Mouse (Mus musculus): ENCODE data around the gene Hmcn2. TPM values are rescaled to one million over a fixed set of nuclear protein-coding genes. Genes with fewer than 3 reads are reported as not detected.

Gene Hmcn2
- polyA plus RNA-seq, 1 experiment: 4.1 TPM

- Histone ChIP-seq H3K79me2 (ENCODE audit: control insufficient read depth, insufficient read depth) (peaks cover 59% of the 10 kb centered on the region), H3K4me3 (ENCODE audit: insufficient read depth, poor library complexity, severe bottlenecking) (no peak overlapping the region), H3ac (ENCODE audit: control insufficient read depth, insufficient read length, low read depth) (no peak overlapping the region), H3K36me3 (ENCODE audit: control insufficient read depth, insufficient read depth) (peaks cover 22% of the 10 kb centered on the region), H3K79me3 (ENCODE audit: low read depth) (peaks cover 35% of the 10 kb centered on the region), H3K27me3 (ENCODE audit: control insufficient read depth, insufficient read depth, insufficient read length) (no peaks in the 10 kb centered on the region)
- no peak for TF ChIP-seq MAX (IDR thresholded peaks at IDR 0.05)
- no peak for TF ChIP-seq FOSL1 (IDR thresholded peaks at IDR 0.05; ENCODE audit: insufficient read depth, low read length, poor library complexity, severe bottlenecking)
- TF ChIP-seq CTCF (IDR thresholded peaks at IDR 0.05; ENCODE audit: control insufficient read depth, insufficient read depth, insufficient read length): no peak
- TF ChIP-seq MYOG (IDR thresholded peaks at IDR 0.05; ENCODE audit: control insufficient read depth, extremely low read depth, insufficient read length): no peak
- no peak for TF ChIP-seq CEBPB (IDR thresholded peaks at IDR 0.05; ENCODE audit: low read depth)
- TF ChIP-seq MYOD1 (IDR thresholded peaks at IDR 0.05; ENCODE audit: control insufficient read depth, insufficient read length, low read depth): no peak
- no peak for TF ChIP-seq USF1 (IDR thresholded peaks at IDR 0.05; ENCODE audit: low read depth)
Observed at GRCm38 (mm10) chr2:31270470-31270869, 43.7 kb upstream of the Hmcn2 start.

GRCm38 (mm10) chr2:31271071-31271470 is 43.1 kb upstream of the Hmcn2 start:
- Histone ChIP-seq H3K79me3 (ENCODE audit: low read depth) (peaks cover 31% of the 10 kb centered on the region), H3K79me2 (ENCODE audit: control insufficient read depth, insufficient read depth) (peaks cover 53% of the 10 kb centered on the region), H3K36me3 (ENCODE audit: control insufficient read depth, insufficient read depth) (peaks cover 25% of the 10 kb centered on the region), H3K27me3 (ENCODE audit: control insufficient read depth, insufficient read depth, insufficient read length) (no peaks in the 10 kb centered on the region), H3ac (ENCODE audit: control insufficient read depth, insufficient read length, low read depth) (no peak overlapping the region), H3K4me3 (ENCODE audit: insufficient read depth, poor library complexity, severe bottlenecking) (no peak overlapping the region)
- no peak for TF ChIP-seq CEBPB (IDR thresholded peaks at IDR 0.05; ENCODE audit: low read depth)
- TF ChIP-seq CTCF (IDR thresholded peaks at IDR 0.05; ENCODE audit: control insufficient read depth, insufficient read depth, insufficient read length): peak; percentile 3

GRCm38 (mm10) chr2:31274993-31275392 is 39.2 kb upstream of the Hmcn2 start:
- Histone ChIP-seq H3K79me3 (ENCODE audit: low read depth) (peaks cover 4% of the 10 kb centered on the region), H3ac (ENCODE audit: control insufficient read depth, insufficient read length, low read depth) (no peak overlapping the region), H3K79me2 (ENCODE audit: control insufficient read depth, insufficient read depth) (peaks cover 14% of the 10 kb centered on the region), H3K27me3 (ENCODE audit: control insufficient read depth, insufficient read depth, insufficient read length) (no peaks in the 10 kb centered on the region), H3K36me3 (ENCODE audit: control insufficient read depth, insufficient read depth) (peaks cover 33% of the 10 kb centered on the region), H3K4me3 (ENCODE audit: insufficient read depth, poor library complexity, severe bottlenecking) (no peak overlapping the region)
- TF ChIP-seq USF1 (IDR thresholded peaks at IDR 0.05; ENCODE audit: low read depth) (no peak), MYOD1 (IDR thresholded peaks at IDR 0.05; ENCODE audit: control insufficient read depth, insufficient read length, low read depth) (no peak), MYOG (IDR thresholded peaks at IDR 0.05; ENCODE audit: control insufficient read depth, extremely low read depth, insufficient read length) (no peak), MAX (IDR thresholded peaks at IDR 0.05) (no peak), CTCF (IDR thresholded peaks at IDR 0.05; ENCODE audit: control insufficient read depth, insufficient read depth, insufficient read length) (no peak), CEBPB (IDR thresholded peaks at IDR 0.05; ENCODE audit: low read depth) (no peak), FOSL1 (IDR thresholded peaks at IDR 0.05; ENCODE audit: insufficient read depth, low read length, poor library complexity, severe bottlenecking) (no peak)

GRCm38 (mm10) chr2:31277810-31278209 is 36.4 kb upstream of the Hmcn2 start:
- Histone ChIP-seq H3K36me3 (ENCODE audit: control insufficient read depth, insufficient read depth) (peaks cover 36% of the 10 kb centered on the region), H3K27me3 (ENCODE audit: control insufficient read depth, insufficient read depth, insufficient read length) (no peaks in the 10 kb centered on the region), H3K79me3 (ENCODE audit: low read depth) (no peaks in the 10 kb centered on the region), H3K4me3 (ENCODE audit: insufficient read depth, poor library complexity, severe bottlenecking) (no peak overlapping the region), H3ac (ENCODE audit: control insufficient read depth, insufficient read length, low read depth) (no peak overlapping the region), H3K79me2 (ENCODE audit: control insufficient read depth, insufficient read depth) (no peaks in the 10 kb centered on the region)
- TF ChIP-seq MYOD1 (IDR thresholded peaks at IDR 0.05; ENCODE audit: control insufficient read depth, insufficient read length, low read depth) (no peak), CTCF (IDR thresholded peaks at IDR 0.05; ENCODE audit: control insufficient read depth, insufficient read depth, insufficient read length) (no peak), CEBPB (IDR thresholded peaks at IDR 0.05; ENCODE audit: low read depth) (no peak), MAX (IDR thresholded peaks at IDR 0.05) (no peak), USF1 (IDR thresholded peaks at IDR 0.05; ENCODE audit: low read depth) (no peak), MYOG (IDR thresholded peaks at IDR 0.05; ENCODE audit: control insufficient read depth, extremely low read depth, insufficient read length) (no peak), FOSL1 (IDR thresholded peaks at IDR 0.05; ENCODE audit: insufficient read depth, low read length, poor library complexity, severe bottlenecking) (no peak)

GRCm38 (mm10) chr2:31278483-31278882 is 35.7 kb upstream of the Hmcn2 start:
- no peaks in the 10 kb centered on the region for H3K79me3 ChIP-seq (ENCODE audit: low read depth)
- no peak overlapping the region for H3ac ChIP-seq (ENCODE audit: control insufficient read depth, insufficient read length, low read depth)
- H3K36me3 ChIP-seq (ENCODE audit: control insufficient read depth, insufficient read depth): peaks cover 40% of the 10 kb centered on the region
- H3K79me2 ChIP-seq (ENCODE audit: control insufficient read depth, insufficient read depth): no peaks in the 10 kb centered on the region
- H3K4me3 ChIP-seq (ENCODE audit: insufficient read depth, poor library complexity, severe bottlenecking): no peak overlapping the region
- TF ChIP-seq FOSL1 (IDR thresholded peaks at IDR 0.05; ENCODE audit: insufficient read depth, low read length, poor library complexity, severe bottlenecking): no peak
- TF ChIP-seq MYOG (IDR thresholded peaks at IDR 0.05; ENCODE audit: control insufficient read depth, extremely low read depth, insufficient read length): no peak
- no peak for TF ChIP-seq MYOD1 (IDR thresholded peaks at IDR 0.05; ENCODE audit: control insufficient read depth, insufficient read length, low read depth)
- TF ChIP-seq MAX (IDR thresholded peaks at IDR 0.05): no peak
- no peak for TF ChIP-seq CEBPB (IDR thresholded peaks at IDR 0.05; ENCODE audit: low read depth)
- H3K27me3 ChIP-seq (ENCODE audit: control insufficient read depth, insufficient read depth, insufficient read length): no peaks in the 10 kb centered on the region

GRCm38 (mm10) chr2:31281138-31281537 is 33.1 kb upstream of the Hmcn2 start:
- H3K79me2 ChIP-seq (ENCODE audit: control insufficient read depth, insufficient read depth): no peaks in the 10 kb centered on the region
- no peaks in the 10 kb centered on the region for H3K27me3 ChIP-seq (ENCODE audit: control insufficient read depth, insufficient read depth, insufficient read length)
- H3K79me3 ChIP-seq (ENCODE audit: low read depth): no peaks in the 10 kb centered on the region
- no peak overlapping the region for H3ac ChIP-seq (ENCODE audit: control insufficient read depth, insufficient read length, low read depth)
- TF ChIP-seq MAX (IDR thresholded peaks at IDR 0.05): no peak
- TF ChIP-seq MYOD1 (IDR thresholded peaks at IDR 0.05; ENCODE audit: control insufficient read depth, insufficient read length, low read depth): no peak
- no peak for TF ChIP-seq FOSL1 (IDR thresholded peaks at IDR 0.05; ENCODE audit: insufficient read depth, low read length, poor library complexity, severe bottlenecking)
- no peak for TF ChIP-seq CEBPB (IDR thresholded peaks at IDR 0.05; ENCODE audit: low read depth)
- no peak for TF ChIP-seq USF1 (IDR thresholded peaks at IDR 0.05; ENCODE audit: low read depth)
- no peak for TF ChIP-seq CTCF (IDR thresholded peaks at IDR 0.05; ENCODE audit: control insufficient read depth, insufficient read depth, insufficient read length)
- no peak for TF ChIP-seq MYOG (IDR thresholded peaks at IDR 0.05; ENCODE audit: control insufficient read depth, extremely low read depth, insufficient read length)
- peaks cover 56% of the 10 kb centered on the region for H3K36me3 ChIP-seq (ENCODE audit: control insufficient read depth, insufficient read depth)
- no peak overlapping the region for H3K4me3 ChIP-seq (ENCODE audit: insufficient read depth, poor library complexity, severe bottlenecking)

All from C2C12 (cell line).